Mouse (Mus musculus) gastrocnemius, postnatal 25 days (tissue): ENCODE measurements around the gene Timm13. TPM values are rescaled to one million over a fixed set of nuclear protein-coding genes. Genes with fewer than 3 reads are reported as not detected.

Experiments
- DNase-seq: peaks from one replicate; pipeline ENCODE4 v3.0.0; 2022
- total RNA-seq, 2 experiments: library from RNA; stranded (reverse); gene quantifications; 1 replicate in 1 of 2; 2 replicates in 1 of 2; pipeline ENCODE4 v1.2.3; 2021

Gene Timm13
- total RNA-seq, 2 experiments from 2014 or later: 114 to 125 TPM

DNA sequence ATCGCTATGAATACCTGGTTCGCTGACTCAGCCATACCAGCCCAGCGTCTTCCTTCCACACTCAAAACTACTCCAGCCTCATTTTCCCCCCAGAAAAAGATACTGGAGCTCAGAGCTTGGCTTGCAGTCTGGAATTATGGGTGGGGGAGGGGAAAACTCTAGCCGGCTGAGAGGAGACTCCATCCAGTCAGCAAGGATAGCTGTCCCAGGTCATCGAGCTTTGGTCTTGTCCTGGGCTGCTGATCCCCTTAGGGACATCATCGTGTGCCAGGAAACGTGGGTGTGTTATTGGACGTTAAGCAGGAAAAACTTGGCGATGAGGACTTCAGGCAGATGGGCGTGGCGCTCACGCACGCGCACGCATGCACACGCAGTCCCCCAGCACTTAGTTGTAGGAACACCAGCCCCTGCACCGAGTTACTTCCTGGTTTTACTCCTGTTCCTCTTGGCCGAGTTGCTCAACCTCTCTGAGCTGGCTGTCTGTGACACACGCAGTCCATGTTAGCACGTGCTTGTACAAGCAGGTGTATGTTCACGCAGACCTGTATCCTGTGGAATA lies 32.7 kb upstream of the Timm13 start:
- peak; percentile 46 for DNase-seq

DNA sequence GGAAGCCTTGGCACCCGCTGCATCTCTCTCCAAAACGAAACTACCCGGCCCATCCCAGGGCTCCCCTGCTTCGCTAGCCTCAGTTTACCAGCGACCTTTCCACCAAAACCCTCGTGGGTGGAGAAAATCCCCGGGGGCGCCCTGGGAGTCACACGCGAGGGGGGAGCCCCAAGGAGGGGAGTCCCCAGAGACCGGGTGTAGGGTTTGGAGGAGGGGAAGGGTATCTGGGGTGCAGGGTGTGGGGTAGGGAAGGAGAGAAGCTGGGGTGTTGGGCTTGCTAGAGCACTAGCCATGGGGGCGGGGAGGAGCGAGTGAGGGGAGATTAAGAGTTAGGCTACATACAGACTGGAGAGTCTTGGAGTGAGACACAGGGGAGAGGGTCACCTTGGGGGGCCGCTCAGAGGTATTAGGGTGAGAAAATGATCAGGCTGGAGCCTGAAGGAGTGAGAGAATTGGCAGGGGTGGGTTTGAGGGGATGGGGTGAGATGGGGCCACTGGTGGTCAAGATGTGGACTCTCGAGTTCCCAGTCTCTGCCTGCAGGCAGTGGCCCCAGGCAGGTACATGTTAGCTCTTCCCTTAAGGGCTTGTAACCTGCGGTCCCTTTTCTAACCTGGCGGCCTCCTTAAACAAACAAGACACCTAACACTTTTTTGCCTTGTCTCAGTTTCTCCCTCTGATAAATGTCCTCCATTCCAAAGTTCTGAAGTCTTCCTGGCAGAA lies 32.1 kb upstream of the Timm13 start:
- DNase-seq: no peak

DNA sequence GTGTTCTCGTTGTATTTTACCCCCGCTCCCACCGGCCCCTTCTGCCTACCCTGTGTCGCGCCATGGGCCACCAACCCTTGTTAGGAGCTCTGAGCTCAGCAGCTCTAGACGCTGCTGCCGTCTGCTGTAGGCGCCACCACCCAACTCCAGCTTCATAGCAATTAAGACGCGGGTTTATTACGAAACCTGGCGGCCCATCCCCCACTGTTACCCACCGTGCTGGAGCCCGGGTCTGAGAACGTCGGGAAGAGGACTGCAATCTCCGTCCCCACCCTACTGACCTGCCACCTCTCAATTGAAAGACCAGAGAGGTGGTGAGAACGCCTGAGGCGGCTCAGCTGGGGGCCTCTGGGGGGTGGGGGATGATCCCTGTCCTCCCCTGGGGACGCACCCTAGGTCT lies 31.4 kb upstream of the Timm13 start:
- DNase-seq: no peak

- DNase-seq: no peak
Observed at GRCm38 (mm10) chr10:80931695-80932094, 30.9 kb upstream of the Timm13 start.

DNA sequence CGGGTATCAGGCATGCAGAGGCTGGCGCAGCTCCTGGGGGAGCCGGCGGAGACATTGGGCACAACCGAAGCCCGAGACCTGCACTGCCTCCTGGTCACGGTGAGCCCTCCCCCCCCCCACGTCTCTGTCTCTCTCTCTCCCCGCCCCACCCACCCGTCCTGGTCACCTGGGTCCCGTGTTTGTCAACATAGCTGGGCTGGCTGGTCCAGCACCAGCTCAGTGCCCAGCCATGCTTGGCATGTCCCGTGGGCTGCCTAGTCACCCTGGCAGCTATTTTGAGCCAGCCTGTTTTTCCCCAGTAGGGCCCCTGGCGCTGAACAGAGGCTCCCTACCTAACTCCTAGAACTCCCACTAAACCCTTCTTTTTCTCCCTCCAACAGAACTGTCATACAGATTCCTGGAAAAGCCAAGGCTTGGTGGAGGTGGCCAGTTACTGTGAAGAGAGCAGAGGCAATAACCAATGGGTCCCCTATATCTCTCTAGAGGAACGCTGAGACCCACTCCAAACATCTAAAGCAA lies 30.4 kb upstream of the Timm13 start:
- peak; percentile 80 for DNase-seq

DNA sequence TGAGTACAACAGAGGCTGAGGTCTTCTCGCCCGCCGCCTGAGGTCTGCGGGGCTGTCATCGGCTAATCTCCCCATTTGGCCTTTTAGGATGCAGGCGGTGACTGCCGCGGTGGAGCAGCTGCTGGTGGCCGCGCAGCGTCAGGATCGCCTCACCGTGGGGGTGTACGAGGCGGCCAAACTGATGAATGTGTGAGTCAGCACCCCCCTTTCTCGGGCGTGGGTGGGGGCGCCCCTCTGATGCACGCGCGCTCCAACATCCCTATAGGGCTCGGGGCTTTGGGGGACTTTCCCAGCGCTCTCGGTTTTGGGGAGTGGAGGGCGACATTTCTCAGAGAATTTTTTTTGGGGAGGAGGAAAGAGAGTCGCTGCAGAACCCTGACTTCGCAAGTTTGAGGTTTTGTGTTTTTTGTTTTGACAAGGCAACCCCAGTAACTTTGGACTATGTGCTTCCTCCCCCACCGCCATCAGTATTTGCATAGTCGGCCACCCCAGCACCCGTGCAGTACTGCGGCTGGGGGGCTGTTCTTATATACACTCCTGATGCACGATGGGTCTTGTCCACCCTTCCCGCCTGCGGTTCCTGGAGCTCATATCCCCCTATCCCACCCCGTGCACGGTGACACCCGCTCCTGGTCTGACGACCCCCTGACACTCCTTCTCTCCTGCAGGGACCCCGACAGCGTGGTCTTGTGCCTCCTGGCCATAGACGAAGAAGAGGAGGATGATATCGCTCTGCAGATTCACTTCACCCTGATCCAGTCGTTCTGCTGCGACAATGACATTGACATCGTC lies 29.8 kb upstream of the Timm13 start:
- DNase-seq: peak; percentile 63

DNA sequence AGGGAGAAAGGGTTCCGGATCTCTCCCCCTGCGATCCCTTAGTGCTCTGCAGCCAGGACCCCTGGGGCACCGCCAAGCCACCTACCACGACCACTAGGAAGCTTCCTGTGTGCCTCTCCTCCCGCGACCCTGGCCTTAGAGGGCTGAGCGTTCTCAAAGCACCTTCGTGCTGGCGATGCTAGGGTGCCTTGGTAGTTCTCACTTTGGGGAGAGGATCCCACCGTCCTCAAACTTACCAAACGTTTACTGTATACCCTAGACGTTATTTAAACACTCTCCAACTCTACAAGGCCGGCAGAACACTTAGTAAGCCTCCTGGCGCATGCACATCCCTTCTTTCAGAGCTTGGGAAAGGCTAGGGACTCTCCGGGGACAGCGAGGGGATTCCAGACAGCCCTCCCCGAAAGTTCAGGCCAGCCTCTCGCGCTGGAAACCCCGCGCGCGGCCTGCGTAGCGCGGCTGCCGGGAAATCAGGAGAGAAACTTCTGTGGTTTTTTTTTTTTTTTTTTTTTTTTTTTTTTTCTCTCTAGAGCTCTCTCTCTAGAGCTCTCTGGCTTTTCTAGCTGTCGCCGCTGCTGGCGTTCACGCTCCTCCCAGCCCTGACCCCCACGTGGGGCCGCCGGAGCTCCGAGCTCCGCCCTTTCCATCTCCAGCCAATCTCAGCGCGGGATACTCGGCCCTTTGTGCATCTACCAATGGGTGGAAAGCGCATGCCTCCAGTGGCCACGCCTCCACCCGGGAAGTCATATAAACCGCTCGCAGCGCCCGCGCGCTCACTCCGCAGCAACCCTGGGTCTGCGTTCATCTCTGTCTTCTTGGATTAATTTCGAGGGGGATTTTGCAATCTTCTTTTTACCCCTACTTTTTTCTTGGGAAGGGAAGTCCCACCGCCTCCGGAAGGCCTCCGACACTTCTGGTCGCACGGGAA lies 28.8 kb upstream of the Timm13 start, which contains the start of gene Gadd45b:
Gene Gadd45b (plus strand): TSS at position 775 of the 928 bp plus-strand sequence.
- peak; percentile 99 for DNase-seq

DNA sequence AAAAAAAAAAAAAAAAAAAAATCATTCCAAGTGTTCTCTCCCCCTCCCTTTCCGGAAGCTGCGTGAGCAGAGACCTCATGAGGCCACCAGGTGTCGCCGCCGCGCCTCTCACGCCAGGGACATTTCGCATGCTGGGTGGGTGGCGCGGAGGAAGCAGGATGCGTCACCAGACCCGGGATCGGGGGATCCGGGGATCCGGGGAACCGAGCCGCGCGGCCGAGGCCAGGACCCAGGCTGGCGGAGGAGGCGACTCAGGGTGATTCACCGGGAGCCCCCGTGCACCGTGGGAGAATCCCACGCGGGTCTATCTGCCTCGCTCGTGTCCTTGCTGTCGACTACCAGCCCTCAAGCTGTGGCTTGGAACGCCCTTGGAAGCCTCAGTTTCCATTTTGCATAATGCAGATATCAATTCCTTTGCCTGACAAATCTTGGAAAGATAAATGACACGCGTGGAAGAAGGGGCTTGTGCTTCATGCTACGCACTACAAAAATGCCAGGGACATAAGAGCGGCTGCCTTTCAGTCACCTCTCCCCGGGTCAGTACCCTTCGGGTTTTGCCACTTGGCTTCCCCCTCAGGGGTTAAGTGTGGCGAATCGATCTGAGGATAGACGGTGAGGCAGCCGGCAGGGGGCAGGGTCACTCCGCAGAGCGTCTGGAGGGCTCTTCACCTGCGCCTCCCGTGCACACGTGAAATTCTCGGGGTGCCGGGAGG lies 28.0 kb upstream of the Timm13 start:
- peak; percentile 88 for DNase-seq

DNA sequence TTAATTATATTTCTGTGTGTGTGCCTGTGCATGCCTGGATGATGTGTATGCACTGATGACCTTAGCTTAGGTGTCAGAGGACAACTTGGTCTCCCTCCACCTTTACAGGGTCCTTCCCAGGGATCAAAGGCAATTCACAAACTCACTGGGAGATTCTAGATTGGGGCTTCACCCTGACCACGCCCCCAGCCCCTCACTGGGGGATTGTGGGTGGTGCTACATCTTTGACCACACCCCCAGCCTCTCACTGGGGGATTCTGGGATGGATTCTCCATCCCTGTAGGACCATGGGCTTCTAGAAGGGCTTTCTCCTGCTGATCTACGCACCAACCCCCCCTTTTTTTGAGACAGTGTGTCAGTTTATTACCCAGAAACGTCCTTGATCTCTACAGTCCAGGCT lies 24.7 kb upstream of the Timm13 start:
- DNase-seq: no peak

DNA sequence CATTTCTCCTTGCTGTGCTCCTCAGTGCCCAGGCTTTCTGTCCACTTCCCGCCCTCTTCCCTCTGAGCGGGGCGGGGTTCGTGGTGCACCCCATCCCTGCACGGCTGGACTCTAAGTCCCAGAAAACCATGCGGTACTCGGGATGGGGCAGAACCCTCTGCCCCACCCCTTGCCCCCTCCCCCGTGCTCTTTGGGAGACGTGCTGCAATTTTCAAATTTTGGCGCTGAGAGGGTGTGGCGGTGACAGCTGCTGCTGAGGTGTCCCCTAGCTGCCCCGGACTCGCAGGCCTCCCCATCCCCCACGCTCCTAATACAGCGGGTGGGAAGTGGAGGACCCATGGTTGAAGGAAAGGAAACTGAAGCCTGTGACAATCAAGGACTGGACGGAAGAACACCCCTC lies 21.2 kb upstream of the Timm13 start:
- DNase-seq: peak; percentile 44

DNA sequence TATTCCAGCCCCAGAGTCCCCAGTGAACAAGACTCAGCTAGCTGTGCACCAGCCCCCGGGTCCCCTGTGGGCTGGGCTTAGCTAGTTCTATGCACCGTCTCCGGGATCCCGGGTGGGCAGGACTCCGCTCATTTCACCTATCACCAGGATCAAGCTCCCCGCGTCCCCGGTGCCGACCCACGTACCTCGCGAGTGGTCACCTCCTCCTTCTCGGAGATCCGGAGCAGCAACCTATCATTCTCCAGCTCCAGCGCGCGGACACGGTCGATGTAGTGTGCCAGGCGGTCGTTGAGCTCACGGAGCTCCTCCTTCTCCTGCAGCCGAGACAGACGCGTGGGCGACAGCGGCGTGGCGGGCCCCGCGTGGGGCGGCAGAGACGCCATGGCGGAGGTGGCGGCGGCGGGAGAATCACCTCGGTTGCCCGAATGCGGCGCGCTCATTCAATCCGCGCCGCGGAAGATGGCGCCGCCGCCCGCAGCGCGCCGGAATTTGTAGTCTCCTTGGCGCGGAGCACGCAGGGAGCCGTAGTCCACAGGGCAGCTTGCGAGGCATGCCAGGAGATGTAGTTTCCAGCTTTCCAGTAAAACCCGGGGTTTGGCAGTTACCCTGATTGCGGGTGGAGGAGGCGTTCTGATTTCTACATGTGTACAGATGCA lies 17.1 kb upstream of the Timm13 start, which contains the start of gene Lmnb2:
Gene Lmnb2 (minus strand): TSS at position 467 of the 656 bp plus-strand sequence.
- peak; percentile 66 for DNase-seq

DNA sequence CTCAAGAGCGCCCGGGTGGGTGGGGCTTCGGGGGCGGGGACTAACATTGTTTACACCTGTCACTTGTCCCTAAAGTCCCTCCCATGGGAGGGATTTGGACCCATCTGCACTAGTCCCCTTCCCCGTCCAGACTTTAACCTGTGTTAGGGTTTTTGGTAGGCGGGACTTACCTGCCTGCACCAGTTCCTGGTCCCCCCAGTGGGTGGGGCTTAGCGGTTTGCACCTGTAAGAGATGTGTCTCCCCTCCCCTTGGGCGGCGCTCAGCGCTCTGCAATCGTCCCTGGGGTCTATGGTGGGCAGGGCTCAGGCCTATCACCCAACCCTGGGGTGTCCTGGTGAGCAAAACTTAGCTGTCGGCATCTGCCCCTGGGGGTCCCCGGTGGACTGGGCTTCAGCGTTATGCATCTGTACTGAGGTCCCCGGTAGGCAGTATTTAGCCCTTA lies 16.6 kb upstream of the Timm13 start:
- no peak for DNase-seq

- no peak for DNase-seq
Observed at GRCm38 (mm10) chr10:80915736-80916135, 15.0 kb upstream of the Timm13 start.

DNA sequence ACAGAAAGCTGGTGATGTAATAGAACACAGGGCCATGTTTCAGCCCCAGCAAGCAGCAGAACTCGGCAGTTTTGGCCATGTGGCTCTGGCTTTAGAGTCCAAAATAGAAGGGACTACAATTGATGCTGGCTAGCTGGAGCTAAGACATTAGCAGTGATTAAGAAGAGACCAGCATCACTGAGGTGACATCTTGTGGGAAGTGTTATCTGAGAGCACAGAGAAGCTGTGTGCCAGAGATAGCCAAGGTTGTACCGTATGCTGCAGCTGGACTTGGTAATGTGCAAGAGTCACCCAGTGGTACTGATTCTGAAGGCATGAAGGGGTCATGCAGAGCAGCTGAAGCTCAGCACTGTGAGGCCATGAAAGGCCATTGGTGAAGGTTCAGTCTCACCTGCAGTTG lies 14.5 kb upstream of the Timm13 start:
- DNase-seq: no peak

- DNase-seq: peak; percentile 57
Observed at GRCm38 (mm10) chr10:80914253-80914656, 13.5 kb upstream of the Timm13 start.

DNA sequence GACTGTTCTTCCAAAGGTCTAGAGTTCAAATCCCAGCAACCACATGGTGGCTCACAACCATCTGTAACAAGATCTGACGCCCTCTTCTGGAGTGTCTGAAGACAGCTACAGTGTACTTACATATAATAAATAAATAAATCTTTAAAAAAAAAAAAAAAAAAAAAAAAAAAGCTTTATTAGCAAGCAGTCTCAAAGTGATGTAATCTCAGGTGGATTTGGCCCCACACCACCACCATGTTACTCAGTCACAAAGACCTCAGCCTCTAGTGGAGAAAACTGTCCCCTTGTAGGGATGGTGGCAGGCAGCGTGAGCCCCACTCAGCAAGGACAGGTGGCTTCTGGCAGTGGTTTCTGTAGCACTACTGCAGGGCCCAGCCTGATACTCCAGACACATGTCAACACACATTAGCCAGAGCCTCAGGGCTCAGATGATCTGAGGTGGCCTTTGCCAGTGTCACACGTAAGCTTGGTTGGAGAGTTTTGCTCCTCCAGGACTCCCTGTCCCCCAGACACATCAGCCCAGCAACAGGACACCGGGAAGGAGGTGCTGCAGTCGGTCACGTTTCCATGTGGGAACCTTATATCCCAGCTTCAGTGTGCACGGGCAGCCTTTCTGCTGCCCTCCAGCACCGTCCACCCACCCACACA lies 12.7 kb upstream of the Timm13 start:
- peak; percentile 54 for DNase-seq

DNA sequence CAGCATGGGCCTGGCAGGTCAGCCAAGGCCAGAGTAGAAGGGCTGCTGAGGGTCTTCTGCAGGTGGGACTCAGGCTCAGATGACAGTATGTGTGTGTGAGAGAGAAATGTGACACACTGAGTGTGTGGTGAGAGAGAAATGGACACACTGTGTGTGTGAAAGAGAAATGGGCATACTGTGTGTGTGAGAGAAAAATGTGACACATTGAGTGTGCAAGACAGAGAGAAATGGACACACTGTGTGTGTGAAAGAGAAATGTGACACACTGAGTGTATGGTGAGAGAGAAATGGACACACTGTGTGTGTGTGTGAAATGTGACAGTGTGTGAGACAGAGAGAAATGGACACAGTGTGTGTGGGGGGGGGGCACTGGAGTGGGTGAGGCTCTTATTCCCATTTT lies 11.1 kb upstream of the Timm13 start:
- DNase-seq: no peak

GRCm38 (mm10) chr10:80911354-80911753 lies 10.6 kb upstream of the Timm13 start:
- DNase-seq: no peak

DNA sequence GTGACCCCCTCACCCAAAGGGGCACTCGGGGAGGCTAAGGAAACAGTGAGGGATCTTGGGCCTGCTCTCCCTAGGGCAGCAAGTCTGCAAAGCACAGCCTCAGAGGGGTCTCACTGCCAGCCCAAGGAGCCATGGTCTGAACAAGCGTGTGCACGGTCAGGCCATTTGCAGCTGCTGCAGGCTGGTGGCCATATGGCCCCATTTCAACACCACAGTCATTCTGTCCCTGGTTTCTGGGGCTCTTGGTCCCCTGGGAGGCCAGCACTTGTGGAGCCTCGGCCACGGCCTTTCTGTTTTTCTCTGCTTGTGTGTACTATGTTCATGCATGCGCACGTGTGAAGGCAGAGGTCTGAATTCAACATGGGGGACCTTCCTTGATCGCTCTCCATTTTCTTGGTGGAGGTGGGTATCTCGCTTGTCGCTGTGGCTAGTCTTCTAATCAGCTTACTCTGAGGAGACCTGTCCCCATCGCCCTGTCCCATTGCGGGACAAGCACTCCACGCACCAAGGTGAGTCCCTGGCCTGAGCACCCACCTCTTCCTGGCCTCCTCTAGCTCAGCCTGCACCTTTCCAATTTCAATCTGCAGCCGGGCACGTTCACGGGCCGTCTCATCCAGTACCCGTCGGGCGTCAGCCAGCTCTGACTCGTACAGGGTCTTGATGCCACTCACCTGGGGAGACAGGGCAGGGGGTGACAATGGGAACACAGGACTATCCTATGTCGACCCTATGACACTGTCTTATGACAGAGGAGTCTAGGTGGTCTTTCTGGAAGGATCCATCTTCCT lies 8.8 kb upstream of the Timm13 start:
- no peak for DNase-seq
